Mouse (Mus musculus) thymus, postnatal 36 days (tissue): ENCODE results near the gene Ilf3.

Experiments used
- DNase-seq, 2 experiments: peaks; one replicate each; pipeline ENCODE4 v3.0.0; 2022; ENCODE audit warnings: mixed read lengths in 2 of 2

Gene Ilf3

DNA sequence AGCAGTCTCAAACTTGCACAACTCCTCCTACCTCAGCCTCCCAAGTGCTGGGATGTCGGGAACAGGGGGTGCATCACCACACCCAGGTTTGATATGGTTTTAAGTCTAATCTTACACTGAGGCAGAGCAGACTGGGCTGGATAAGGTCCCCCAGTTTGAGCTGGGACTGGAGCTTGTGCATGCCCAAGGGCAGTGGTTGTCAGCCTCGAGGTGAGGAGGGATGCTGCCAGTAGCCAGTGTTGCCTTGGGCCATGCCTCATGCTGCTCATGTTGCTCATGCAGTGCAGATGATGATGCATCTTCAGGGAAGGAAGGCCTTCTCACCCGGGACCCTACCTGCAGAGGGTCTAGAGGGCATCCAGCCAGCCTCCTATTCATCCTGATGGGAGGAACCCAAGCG lies 37.9 kb downstream of the Ilf3 start:
- DNase-seq, result no peak

DNA sequence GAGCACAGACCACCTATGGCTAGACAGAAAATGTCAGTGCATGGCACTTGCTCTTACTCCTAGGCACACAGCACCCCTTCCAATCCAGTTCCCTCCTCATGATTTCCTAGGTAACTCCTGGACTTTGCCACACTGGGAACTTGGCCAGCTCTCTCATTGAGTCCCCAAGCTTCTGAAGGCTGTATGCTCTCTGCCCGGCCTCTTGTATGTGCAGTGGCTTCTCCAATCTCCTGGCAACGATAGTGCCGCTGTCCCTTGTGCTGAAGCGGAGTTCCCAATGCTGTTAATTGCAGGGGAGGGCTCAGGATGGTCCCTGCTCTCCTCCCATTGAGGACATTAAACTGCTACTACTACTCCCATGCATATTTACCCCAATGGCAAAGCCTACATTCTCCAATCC lies 40.3 kb downstream of the Ilf3 start:
- no peak for DNase-seq

DNA sequence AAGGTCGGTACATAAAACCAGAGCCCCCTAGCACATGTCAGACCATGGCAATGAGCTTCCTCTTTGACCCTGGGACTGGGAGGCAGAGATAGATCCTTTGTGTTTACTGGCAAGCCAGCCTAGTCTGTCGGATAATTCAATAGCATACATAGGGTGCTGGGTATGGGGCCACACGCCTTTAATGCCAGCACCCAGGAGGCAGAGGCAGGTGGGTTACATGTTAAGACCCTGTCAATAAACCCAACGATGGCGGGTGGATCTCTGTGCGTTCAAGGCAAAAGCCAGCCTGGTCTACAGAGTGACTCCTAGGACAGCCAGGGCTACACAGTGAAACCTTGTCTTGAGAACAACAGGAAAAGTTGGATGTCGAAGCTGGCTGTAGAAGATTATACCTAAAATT lies 41.0 kb downstream of the Ilf3 start:
- no peak for DNase-seq

DNA sequence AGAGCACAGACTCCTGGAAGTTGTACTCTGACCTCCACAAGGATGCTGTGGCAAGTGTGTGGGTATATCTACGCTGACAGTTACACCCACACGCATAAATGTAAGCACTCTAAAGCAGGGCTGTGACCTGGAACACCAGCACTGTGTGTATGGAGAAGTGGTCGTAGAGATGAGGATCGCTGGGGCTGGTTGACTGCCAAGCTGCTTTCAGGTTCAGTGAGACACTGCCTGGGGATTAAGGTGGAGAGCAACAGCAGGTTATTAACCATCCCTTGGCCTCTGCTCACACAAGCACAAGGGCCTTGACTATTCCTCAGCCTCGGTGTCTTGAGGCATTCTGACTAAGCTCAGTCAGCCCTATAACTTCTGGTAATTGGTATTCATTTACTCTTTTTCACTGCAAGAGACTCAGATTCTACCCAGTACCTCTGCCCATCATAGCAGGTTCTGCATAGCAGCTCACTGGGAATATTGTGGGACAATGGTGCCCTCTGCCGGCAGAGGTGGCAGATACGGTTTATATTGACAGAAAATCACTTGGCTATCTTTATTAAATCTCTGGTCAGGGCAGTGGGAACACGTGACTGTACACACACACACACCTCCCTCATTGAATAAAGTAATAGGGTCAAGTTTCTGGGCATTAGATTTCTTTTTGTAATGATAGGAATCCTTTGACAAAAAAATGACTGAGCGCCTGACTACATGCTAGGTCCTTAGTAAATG lies 42.1 kb downstream of the Ilf3 start:
- peak; percentile 75 to 82 for DNase-seq

DNA sequence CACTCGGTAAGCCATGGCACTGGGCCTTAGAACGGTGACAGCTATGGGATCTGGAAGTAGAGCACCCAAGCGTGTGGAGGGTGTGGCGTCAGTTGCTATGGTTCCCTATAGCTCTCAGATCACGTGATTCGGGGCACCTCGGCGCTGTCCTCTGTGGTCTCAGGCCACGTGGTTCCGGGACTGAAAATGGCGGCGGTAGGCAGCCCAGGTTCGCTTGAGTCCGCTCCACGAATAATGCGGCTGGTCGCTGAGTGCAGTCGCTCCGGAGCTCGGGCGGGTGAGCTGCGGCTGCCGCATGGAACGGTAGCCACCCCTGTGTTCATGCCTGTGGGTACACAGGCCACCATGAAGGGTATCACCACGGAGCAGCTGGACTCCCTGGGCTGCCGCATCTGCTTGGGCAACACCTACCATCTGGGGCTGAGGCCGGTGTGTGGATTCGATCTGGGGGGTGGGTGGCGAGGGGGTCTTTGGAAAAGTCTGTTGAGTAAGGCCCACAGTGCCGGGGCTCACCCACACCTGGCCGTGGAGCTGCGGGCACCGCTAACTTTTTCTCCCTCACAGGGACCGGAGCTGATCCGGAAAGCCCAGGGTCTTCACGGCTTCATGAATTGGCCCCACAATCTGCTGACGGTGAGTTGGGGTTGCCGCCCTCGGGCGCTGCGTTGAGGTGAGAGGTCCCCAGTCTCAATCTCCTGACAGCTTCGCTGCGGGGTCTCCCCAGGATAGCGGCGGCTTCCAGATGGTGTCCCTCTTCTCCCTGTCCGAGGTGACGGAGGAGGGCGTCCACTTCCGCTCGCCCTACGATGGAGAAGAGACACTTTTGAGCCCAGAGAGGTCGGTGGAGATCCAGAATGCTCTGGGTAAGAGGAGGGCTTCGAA lies 44.2 kb downstream of the Ilf3 start, which contains the start of gene Qtrt1:
Gene Qtrt1 (plus strand): TSS at position 169 of the 882 bp plus-strand sequence.
- peak; percentile 69 to 84 for DNase-seq

DNA sequence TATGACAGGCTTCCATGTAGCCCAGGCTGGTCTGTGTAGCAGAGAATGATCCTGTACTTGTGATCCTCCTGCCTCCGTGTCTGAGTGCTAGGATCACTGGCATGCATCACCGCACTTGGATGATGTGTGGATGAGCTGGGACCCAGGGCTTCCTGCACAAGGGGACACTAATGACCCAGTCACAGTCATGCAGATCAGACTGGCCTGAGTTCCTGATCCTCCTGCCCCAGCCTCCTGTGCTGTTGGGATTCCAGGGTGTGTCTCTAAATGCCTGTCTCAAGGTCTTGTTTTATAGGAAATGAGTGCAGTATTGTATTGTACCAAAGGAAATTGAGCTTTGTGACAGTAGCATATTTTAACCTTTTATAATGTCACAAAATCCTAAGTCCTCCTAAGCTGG lies 50.2 kb downstream of the Ilf3 start:
- no peak for DNase-seq

DNA sequence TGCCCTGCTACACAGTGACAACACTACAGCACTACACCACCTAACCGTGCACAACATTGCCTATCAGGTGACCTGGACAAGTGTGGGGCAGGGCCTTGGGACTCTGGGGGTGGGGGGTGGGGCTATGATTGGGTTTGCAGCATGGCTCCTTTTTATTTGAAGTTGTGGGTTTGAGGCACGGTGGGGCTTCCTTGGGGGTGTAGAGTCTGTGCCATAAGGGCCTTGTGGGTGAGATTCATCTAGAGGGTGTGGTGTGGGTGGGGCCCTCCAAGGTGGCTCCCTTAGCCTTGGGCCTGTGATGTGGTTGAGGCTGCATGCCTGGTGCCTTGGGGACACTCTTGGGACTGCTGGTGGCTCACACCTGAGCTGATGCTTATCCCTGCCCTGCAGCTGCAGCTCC lies 52.0 kb downstream of the Ilf3 start:
- peak; percentile 29 to 59 for DNase-seq

DNA sequence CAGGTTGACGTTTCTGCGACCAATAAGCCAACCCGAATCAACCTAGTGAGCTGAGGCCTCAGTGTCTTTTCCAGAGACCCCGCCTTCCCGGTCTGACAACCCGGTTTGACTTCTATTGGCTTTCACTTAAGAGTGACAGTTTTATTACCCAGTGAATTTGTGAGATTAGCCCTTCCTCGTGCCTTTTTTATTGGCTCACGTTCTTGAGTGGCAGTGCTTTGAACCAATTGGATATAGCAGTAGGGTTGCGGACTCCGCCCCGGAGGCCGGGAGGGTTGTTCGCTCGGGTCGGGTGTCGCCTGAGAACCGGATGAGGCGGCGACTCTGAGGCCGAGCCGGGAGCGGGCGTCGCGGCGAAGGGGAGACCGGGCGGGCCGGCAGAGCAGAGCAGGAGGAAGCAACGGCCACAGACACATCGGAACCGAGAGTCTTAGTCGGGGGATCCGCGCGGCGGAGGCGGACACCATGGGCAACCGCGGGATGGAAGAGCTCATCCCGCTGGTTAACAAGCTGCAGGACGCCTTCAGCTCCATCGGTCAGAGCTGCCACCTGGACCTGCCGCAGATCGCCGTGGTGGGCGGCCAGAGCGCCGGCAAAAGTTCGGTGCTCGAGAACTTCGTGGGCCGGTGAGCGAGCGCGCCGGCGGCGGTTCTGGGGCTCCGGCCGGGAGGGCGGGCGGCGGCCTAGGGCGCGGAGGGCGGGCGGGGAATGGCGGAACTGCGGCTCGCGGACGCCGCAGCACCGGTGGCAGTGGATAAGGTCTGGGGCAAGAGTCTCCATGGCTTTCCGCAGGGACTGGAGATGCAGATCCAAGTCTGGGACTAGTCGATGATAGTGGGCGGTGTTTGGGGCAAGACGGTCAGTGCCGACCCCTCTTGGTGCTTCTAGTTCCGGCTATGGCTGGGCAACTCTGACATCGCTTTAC lies 57.2 kb downstream of the Ilf3 start, which contains the start of gene Dnm2:
Gene Dnm2 (plus strand): TSS at position 278 of the 925 bp plus-strand sequence.
- peak; percentile 98 to 99 for DNase-seq

DNA sequence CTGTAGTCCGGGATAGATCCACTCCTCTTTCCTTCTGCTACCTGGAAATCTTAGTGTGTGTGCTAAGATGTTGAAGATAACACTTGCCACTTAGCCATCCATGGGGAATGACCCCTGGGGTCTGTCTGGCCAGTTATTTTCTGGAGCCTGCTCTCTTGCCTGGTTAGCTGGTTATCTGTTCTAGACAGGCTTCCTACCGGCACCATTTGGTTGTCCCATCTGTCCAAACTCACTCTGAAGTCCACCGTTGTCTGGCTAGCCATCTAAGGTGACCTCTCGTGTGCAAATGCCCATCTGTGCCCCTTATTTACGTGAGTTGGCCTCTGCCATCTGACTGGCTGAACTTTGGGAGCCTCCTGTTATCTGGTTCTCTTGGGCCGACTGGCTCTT lies 57.9 kb downstream of the Ilf3 start:
- DNase-seq, result no peak

DNA sequence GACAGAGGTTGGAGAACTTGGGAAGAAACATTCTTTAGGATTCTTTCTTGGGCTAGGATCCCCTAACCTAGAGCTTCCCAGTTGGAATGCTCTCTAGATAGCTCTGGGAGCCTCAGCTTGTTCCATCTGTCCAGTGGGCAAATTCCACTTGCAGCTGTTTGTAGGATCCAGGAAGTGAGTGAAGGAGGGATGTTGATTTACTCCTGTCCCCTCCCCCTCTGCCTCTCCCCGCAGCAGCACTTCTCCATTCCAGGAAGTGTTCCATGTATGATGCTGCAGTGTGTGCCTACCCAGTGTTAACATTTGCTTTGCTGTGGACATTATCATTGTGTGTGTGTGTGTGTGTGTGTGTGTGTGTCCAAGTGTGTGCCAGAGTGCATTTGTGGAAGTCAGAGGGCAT lies 58.3 kb downstream of the Ilf3 start:
- peak in 1 of 2 experiments; percentile 39 for DNase-seq

DNA sequence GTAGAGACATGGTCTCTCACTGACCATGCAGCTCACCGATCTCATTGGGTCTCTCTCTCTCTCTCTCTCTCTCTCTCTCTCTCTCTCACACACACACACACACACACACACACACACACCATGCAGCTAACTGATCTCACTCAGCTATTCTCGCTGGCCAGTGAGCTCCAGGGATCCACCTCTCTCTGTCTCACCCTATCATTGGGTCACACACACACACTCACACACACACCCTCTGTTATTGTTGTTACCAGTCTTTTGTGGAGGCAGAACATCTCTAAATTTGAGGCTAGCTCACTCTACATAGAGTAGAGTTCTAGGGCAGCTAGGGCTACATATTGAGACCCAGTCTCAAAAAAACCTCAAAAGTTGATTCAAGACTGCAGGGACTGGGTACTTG lies 58.9 kb downstream of the Ilf3 start:
- no peak for DNase-seq

DNA sequence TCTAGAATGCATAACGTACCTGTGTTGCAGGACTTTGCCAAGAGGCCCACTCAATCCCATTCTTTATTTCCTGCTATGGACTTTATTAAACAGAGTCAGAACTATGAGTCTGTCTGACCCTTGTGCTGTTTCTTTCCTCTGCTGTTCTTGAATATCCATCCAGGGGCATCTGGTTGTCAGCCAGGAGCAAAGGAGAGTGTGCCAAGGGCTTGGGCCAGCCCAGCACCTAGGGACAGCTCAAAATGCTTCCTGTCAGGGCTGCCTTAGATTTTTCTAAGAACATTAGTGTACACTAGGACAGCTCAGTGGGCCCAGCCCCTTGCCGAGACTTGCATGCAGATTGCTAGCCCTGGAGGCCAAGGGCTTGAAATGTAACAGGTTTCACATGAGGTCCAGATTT lies 60.1 kb downstream of the Ilf3 start:
- no peak for DNase-seq

DNA sequence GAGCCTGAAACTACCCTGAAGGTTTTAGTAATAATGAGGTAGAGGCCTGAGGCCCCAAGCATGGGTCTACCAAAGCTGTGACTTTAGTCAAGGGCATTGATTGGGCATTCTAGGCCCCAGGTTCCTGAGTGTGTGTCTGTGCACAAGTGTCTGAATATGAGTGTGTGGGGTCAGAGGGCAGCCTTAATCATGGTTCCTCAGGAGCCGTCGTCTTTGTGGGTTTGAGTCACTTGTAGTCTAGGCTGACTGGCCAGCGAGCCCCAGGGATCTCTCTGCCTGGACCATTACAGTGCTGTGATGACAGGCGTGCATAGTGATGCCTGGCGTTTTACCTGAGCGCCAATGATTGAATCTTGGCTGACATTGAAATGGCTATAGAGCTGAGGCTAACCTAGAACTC lies 60.5 kb downstream of the Ilf3 start:
- no peak for DNase-seq

DNA sequence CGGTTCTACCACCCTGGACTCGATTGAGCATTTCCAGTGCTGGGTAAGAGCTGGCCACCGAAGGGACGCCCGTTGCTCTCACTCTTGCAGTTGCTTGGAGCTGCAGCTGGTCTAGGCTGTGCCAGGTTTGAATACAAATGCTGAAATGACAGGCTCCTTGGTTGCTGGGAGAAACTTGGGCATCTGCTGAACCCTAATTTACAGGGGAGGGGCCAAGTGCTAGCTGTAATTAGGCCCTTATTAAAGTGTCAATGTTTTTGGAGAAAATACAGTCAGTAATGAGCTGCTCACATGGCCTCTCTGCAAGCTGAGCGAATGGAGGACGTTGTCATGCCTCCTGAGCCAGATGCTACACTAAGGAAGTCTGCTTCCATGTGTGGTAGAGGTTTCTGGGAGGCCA lies 63.1 kb downstream of the Ilf3 start:
- no peak for DNase-seq

DNA sequence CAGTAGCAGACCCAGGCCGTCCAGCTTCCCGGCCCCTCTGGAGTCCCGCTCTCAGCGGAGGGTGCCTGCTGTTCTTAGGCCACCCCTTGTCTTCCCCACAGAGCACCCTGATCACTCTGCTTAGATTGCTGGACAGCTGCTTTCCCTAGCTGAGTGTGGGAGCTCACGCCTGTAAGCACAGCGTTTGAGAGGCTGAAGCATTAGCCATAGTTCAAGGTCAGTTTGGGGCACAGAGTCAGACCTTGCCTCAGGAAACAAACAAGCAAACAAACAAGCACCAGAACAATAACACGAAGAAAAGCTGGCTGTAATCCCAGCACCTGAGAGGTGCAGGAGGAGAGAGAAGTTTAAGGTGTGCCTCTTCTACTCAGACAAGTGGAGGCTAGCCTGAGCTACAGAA lies 64.4 kb downstream of the Ilf3 start:
- DNase-seq, result no peak

DNA sequence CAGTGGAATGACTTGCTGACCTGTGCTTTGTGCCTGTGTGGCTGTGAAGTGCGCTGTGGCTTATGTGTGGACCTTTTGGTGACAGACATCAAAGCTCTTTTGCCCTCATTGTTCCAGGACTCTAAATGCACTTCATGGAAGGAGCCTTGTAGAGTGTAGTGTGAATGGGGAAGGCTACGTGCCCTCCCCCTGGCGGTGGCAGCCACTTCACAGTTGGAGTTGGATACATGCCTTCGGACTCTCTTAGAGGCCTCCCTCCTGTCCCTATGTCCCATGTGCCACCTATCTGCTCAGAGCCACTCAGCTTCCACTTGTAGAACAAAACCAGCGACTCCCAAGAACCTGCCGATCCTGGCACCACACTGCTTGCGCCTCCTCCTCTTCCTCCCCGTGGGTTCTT lies 66.1 kb downstream of the Ilf3 start:
- no peak for DNase-seq

DNA sequence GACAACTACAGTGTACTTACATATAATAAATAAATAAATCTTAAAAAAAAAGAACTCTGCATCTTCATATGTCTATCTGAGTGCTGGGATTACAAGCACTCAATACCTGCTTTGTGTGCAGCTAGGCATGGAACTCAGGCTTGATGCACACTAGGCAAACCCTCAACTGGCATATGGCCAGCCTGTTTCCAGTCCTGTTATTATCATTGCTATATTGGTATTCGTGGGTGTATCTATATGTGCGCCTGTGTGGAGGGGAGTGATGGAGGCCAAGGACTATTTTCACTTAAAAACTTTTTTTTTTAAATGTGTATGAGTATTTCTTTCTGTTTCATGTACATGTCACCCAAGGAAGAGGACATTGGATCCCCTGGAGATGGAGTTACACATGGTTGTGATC lies 66.7 kb downstream of the Ilf3 start:
- DNase-seq, result no peak

DNA sequence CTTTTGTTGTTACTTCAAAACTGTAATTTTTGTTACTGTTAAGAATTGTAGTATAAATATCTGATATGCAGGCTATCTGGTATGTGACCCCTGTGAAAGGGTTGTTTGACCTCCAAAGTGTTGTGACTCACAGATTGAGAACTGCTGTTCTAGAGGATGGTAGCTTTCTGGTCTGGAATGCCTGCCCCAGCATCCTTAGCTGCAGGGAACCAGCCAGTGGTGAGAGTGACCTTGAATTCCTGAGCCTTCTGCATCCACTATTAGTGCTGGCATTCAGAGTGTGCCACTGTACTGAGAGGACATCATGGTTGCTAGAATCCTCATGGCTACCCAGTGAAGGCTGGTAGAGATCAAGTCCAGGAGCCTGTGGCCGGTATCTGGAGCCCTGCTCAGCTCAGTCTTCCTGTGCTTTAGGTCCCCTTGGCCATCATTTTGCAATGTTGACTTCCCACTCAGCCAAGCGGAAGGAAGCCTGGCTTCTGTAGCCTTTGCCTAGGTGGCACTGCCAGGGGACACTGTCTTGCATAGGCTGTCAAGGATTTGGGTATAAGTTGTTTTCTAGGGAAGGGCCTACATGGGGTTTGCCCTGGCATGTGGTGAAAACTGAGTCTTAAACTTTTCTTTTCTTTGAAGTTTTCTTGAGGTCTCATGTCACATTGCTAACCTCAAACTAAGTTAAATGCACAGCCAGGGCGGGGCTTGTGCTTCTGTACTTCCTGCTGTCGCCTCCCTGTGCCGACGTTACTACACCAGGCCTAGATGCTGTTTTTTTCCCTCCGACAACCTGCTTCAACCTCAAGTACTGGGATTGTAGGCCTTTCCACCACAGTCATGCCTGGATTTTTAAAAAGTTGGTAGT lies 68.3 kb downstream of the Ilf3 start:
- DNase-seq, result peak; percentile 75 to 84

DNA sequence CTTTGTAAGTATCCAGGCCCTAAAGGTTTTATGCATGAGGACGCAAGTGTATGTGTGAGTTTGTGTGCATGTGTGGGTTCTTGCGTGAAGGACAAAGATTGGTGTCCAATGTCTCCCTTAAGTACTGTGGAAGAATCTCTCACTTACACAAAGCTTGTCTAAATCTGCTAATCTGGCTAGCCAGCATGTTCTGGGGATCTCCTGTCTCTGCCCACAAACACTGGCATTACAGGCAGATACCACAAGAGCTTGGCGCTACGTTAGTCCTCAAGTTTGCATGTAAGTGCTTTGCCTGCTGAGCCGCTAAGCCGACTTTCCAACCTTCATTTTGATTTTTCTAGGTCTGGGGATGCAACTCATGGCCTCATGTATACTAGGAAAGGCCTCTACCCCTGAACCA lies 69.9 kb downstream of the Ilf3 start:
- DNase-seq, result no peak

DNA sequence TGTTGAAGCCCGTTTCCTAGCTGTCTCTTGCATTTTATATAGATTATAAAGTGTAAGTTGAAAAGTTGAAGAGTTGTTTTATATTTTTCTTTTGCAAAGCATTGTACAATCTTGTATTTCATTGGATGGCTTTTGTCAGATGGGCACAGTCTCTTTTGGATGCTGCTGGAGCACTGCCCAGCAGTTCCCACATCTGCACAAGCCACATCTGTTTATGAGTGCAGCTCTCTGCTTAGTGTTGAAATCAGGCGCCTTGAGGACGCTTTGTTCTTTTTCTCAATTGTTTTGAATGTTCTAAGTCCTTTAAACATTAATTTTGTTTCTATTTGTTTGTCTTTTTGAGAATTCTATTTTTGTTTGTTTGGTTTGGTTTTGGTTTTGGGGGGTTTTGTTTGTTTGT lies 70.5 kb downstream of the Ilf3 start:
- DNase-seq, result no peak

DNA sequence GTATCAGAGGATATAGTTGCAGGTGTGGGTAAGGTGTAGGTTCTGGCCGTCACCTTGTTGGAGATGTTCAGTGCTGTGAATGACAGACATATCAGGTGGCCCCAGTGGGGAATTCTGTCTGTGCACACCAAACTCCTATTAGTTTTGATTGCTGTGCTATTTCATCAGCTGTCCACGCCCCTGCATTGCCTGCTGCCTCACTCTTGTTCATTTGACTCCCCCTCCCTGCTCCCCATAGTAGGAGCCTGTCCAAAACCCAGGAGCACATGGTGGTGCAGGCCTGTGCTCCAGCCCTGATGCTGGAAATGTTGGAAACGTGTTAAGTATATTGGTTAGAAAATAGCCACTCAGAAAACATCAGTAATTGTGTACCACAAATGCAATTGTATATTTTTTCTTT lies 71.8 kb downstream of the Ilf3 start:
- DNase-seq, result no peak

DNA sequence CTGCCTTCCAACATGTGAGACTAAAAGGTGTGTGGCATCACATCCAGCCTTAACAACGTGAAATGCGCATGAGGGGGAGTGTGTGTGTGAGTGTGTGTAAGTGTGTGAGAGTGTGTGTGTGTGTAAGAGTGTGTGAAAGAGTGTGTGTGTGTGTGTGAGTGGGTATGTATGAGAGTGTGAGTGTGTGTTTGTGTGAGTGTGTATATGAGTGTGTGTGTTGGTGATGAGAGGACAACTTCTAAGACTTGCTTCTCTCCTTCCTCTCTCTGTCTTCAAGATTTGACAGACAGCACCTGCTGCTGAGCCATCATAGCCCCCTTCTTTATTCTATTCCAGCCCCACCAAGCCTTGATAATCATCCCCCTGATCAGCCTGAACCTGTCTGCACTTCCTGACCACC lies 72.2 kb downstream of the Ilf3 start:
- DNase-seq, result no peak
